Mouse (Mus musculus): Measurements from ENCODE around the gene Nxf3.
A peak's percentile ranks its signal among the peaks of the same experiment; 100 is the strongest.

The Nxf3 gene

DNA sequence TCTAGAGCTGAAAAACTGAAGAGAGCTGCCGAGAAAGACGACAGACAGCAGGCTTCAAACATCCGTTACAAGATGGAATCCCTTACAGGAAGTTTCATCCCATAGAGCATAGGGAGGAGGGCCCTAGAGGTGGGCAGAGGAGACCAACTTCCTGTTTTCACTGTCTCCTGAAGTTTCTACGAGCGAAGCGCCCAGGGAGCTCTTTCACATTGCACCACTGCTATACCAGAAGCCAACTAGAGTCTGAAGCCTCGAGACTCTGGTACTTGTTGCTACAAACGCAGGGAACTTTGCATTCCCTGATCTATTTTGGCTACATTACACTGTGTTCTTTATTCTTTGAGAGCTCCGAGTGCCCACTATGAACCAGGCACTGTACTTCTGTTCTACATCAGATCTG, at the start of gene Nxf3:
TSS of gene Nxf3 (minus strand) at position 101 of the 400 bp plus-strand sequence.
- DNase-seq, result no peak

DNA sequence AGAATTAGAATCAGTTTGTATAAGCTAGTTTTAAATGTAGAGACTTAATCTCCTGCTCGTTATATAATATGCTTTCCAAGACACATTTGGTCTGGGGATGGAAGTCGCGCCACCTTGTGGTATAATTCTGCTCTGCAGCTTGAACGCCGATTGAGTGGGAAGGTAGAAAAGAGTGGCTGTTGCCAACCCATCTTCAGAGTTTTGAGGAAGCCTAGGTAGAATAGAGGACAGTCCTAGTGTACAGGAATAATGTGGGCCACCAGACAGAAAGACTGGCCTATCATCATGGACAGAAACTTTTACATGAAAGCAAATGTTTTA, 42.6 kb upstream of the Nxf3 start:
- peak; percentile 63 for DNase-seq

DNA sequence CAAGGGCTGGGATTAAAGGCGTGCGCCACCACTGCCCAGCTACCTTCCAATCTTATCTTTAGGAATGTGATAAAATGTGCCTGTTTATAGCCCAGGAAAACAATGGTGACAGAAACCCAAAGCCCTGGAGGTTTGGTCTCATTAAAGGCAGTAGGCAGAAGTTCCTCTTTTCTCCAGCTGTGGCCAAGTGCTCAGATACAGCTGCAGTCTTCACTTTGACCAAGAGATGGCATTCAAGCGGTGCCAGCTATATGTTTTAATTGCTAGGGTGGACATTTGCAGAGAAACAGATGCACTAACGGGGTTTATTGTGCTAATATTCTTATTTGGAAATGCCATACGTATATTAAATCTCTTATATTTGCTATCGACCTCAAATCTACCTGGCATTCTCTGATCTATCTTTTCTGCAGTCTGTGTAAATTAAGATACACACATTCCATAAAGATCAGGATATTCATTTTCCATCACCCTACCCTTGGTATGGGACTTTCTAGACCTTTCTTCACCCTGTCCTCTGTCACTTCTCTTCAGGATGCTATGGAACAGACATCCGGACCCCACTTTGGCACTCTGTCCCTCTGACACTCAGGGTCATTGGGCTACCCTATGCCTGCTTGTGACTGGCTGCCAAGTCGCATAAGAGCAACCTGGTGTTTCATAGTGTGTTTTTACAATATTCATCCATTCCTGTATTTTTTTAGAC, 42.1 kb upstream of the Nxf3 start:
- no peak for DNase-seq

DNA sequence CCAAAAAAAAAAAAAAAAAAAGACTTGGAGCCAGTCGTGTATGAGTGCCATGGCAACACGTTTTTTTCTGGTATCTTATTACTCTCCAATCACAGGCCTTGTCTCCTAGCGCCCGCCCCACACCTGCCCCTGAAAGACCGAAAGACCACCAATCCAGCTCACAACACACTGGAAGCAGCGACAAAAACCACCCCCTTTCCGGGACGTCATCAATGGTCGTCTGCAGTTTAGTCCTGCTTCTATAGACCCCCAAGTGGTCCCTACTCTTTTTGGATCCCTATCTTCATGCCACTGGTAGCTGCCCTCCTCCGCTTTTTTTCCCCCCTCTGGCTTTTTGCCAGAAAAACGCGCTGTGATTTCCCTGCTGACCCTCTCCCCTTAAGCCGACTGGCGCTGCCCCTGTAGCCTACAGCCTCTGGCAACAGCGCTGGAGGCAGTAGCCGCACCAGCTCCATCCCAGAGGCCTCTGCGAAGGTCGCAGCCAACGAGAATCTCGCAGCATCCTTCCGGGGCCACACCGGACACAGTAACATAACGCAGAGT, 30.4 kb upstream of the Nxf3 start:
- no peak for DNase-seq

DNA sequence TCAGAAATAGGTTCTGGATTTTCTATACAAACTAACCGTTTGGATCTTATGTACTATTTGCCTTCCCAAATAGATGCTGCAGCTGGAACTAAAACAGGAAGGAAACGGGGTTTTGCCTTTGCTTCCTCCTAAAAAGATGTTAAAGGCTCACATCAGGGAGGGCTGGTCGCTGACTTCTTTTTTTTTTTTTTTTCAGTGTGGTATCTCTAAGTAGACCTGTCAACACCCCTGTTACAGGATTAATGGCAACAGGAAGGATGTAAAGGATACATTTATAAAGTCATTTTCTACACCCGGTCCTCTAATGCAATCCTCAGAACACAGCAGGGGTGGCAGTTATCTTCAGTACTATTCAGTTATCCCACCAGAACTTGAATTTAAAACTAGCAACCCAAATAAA, 30.0 kb upstream of the Nxf3 start:
- DNase-seq, result no peak

DNA sequence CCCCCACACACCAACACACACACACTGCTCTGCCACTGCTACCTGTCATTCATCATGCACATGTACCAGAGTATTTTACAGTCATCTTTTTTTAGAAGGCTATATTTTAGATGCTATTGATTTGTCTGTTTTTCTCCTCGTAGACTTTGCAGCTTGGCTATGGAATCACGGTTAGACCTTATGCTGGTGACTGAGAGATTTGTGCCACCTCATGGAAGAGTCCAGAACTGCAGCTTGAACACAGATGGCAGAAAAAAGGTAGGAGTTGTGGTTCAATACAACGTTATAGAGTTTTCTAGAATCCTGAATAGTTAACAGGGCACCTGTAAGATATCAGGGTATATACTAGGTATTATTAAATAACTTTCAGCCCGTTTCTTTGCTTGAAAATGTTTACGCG, 22.9 kb upstream of the Nxf3 start:
- DNase-seq, result peak; percentile 39

DNA sequence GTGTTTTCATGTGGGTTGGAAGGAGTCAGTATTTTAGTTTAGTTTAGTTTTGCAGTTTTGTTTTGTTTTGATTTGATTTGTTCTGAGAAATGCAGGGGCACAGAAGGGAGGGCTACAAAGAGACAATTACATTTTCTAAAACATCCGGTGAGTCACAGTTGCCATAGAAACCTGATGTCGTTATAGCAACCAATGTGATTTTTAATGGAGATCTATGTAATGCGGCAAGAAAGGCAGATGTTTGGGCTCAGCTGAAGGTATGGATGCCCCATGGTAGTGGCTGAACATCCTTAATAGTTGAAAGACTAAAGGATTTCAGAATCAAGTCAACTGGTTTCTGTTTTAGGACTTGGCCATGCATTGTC, 19.7 kb upstream of the Nxf3 start:
- no peak for DNase-seq

DNA sequence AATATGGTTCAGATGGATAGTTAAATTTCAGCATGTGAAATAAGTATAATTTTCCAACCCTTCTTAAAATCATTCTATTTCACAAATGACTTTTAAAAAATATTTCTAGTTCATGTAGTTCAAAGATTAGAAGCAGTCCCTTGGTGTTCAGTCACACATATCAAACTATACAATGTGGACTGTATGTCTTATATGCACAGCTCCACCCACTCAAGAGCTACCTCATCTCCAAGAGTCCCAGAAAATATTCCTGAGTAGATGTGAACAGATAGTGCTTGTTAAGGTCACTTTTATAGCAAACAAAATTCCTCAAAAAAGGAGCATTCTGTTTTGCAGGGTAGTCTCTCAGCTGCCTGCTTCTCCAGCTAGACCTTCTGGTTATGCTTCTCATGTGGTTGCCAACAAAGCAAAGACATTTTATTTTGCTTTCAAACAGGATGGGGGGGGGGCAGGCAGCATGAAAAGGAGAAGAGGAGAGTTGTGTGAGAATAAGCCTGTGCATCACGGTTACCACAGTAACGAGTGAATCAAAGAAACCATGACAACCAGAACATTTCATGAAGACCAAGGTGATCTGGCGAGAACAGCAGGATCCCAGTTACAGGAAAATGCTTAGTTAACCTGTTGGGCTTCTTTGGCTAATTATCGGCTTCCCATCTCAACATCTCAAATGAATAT, 19.1 kb upstream of the Nxf3 start:
- no peak for DNase-seq

DNA sequence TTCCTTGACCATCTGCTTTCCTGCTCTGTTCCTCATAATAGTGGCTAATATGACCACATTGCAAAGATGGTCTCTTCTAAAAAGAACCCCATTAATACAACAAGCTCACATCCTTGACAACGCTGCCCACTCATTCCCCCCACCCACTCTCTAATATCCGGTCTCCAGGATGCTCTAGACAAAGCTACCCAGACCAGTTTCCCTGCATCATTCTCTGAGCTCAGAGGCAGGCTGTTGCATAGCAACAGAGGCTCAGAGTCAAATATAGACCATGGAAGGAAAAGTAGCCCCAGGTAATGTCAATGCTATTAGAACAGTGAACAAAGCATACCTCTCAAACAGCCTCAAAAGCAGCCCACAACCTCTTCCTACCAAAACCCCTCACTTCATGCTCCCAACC, 9.4 kb upstream of the Nxf3 start:
- no peak for DNase-seq

DNA sequence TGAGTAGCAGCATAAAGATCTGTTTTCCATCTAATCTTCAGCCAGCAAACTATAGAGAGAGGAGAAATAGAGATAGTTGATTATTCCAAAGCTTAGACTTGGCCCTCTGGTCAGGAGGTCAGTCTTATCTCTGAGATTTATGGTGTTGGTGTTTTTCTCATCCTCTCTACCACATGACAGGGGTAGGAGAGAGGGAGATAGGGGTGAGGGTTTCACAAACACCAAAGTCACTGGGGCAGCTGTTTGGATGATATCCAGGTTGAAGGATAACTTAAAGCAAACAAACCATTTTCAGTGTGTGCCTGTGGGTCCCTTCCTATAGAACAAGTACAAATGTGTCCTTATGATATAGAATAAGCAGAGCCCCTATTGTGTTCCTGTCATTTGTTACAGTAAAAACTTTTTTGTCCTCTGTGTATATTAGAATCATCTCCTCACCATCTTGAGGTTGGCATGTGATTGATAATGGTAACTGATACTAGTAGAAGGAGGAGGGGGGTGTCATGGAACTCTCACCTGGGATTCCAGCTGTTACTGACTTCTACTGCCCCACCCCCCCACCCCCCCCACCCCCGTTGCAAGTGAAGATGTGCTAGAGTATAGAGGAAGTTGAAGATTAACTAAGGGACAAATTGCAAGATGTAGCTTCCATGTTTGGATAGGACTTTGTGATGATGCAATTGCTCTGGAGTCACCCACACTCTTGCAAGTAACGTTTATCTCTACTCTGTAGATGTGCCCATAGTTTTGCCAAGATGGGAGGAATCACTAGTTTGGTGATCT, 7.6 kb upstream of the Nxf3 start:
- DNase-seq, result no peak

DNA sequence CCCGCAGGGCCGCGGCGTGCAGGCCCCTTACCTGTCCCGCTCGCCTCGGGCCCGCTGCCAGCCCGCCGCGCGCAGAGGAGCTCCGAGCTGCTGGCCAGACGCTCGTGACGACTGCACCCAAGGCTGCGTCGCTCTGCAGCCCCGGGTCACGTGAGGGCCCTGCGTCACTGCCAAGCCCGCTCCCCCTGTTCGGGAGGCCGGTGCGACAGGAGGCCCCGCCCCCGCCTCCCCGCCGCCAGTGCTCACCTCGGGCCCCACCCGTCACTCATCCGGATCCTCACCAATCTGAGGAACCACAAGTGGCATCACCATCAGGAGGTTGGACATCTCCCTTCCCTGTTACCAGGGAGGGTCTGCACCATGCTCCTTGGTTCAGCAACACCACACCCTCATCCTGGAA, 17.0 kb downstream of the Nxf3 start, which contains the start of gene Bex2:
TSS of gene Bex2 (minus strand) at position 217 of the 400 bp plus-strand sequence.
- DNase-seq, result peak; percentile 34

DNA sequence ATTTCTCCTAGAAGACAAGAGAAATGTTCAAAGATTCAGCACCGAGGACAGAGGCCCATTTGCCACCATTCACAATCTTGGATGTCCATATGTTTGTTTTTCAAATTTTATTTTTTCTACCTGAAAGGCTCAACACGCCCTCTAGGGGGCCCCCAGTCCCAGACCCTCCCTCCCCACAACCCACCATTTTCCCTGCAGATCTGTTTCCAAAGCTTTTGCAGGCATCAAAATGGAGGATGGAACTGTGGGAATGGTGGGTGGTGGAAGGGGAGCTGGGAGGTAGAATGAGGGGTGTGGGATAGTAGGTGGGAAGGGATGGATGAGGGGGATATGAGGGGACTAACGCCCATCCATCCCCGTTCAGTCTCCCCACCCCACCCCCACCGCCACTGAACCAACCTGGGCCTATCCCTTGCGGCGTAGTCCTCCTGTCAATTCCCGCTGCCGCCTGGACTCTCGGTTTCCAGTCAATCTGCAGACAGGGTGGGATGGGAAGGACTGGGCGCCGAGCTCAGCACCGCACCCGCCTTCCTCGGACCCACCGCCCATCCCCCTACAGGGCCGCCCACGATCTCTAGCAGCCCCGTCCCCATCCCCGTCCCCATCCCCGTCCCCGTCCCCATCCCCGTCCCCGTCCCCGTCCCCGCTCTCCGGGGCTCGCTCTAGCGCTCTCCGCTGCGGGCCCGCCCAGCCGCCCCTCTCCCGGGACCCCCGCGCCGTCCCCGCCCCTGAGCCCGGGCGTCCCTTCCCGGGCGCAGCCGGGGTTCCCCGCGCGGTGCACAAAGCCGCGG, 17.7 kb downstream of the Nxf3 start:
- peak; percentile 37 for DNase-seq

DNA sequence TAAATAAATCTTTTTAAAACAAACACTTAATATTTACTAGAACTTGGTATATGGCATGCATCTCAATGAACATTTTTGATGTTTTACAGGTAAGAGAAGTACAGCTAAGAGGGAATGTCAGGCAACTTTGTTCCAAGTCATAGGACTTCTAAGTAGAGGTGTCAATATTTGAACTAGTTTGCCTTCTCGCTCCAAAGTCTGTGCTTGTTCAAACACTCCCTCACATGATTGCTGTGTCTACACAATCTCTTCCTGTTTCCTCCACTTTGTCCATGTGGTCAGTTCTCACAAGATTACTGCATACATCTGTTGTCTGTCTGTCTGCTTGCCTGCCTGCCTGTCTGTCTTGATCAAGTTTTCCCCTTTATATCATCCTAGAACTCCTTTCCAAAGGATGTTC, 24.4 kb downstream of the Nxf3 start:
- no peak for DNase-seq

DNA sequence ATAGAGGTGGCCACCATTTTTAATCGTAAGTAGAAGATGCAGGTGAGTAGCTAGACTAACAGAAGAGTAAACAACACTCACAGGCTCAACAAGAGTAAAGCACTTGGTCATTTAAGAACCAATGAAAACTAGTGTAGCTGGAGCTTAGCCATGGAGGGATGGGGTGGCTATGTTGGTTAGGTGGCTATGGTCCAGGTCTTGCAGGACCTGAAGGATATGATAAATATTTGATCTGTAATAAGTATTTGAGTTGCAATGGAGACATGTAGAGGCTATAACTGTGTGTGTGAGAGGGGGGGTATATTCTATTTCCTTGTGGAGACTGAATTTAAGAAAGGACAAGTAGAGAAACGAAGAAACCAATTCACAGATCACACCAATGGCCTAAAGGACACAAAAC, 33.8 kb downstream of the Nxf3 start:
- DNase-seq, result no peak

DNA sequence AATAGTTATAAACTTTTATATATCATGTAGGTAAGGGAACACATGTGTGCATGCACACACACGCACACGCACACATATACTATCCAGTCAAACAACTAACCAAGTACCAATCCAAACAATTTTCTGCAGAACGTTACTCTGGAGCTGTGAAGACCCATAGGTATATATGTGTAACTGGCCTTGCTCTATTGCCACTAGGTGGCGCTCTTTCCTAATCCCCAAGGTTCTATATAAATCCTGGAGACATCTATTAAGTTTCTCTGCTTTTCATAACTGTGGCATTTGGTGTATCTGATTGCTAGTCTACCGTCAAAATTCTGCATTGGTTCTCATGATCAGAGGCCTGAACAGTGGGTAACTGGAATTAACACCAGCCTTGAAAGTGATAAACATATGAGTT, 37.5 kb downstream of the Nxf3 start:
- DNase-seq, result peak; percentile 60

DNA sequence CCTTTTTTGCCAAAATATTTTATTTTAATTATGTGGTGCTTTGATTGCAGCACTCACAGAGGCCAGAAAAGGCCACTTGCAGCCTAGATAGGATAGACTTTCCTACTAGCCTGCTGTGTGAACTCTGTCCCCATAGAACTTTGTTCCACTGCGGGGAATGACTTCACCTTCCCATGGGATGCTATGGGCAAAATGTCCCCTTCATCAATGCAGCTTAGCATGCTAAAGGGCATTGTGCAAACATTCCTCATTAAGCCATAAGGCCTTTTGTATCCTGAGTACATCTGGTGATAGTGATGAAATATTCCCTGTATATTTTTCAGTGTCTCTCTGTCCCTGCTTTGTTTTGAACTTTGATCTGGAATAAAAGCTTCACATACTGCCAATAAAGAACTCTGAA, 41.3 kb downstream of the Nxf3 start:
- DNase-seq, result no peak

DNA sequence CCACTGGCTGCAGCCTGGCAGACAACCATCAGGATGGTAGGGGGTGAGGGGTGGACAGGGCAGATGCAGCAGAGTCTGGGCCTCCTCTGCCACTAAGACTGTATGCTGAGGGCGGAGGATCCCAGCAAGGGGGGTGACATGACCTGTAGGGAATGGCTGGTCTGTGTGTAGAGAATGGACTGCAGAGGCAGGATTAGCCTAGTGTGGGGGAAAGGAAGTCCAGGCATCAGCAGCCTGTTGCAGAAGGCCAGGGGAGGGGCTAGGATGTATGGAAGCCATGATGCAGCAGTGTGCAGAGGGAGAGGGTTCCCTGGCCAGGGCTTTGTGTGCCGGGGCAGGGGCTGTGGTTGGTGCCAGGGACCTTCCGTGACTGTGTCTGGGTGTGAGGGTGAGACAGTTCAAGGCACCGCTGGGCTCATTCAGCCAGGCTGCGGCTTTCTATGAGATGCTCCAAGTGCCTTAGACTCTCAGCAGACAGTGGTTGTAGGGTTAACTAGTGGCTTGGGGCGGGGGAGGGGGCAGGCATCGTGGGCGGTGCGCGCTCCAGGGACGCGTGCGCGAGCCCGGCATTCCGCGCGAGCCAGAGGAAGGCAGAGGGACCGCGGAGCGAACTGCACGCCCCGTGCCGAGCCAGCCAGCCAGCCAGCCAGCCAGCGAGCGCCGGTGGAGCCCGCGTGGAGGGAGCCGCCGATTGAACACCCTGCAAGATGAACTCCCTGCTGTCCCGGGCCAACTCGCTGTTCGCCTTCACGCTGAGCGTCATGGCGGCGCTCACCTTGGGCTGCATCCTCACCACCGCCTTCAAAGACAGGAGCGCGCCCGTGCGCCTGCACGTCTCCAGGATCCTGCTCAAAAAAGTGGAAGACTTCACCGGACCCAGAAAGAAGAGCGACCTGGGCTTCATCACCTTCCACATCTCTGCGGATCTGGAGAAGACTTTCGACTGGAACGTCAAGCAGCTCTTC, 52.0 kb downstream of the Nxf3 start, which contains the start of gene Arxes1:
TSS of gene Arxes1 (plus strand) at position 569 of the 965 bp plus-strand sequence.
- peak; percentile 11 for DNase-seq

DNA sequence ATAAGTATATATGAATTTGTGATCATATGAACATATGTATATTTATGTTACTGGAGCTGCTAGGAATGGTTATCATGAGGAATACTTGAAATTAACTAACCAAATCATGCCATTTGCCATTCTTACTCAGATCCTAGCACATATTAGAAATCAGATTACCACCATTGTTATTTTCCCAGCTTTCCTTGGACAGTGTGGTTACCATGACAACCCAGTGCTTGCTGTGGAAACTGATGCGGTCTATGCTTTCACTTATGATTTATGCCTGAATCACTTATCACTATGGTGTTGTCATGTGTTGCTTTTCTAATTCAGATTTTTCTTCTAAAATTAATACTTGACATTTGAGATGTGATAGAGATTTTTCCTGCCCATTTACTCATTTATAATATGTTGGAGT, 54.7 kb downstream of the Nxf3 start:
- DNase-seq, result no peak
